ENCODE assay signal across 9 mouse cellular contexts in genomic region chr17:56988921-56989430, GRCm38 (mm10). TPM values are rescaled to one million over a fixed set of nuclear protein-coding genes. Genes with fewer than 3 reads are reported as not detected.
A peak's percentile ranks its signal among the peaks of the same experiment; 100 is the strongest.
DNase-seq lines count a peak whose midpoint lies in the region; ATAC-seq and TF ChIP-seq lines count a peak whose summit lies in the region.
"Had no signal": no experiment of that assay in that cellular context is flagged by ENCODE, and none has a peak within 500 bp of the region (broad histone marks: within the 10 kb centered on the region; RNA-seq: fewer than 3 reads in every experiment).

No protein-coding gene starts in this region.

- H3K9ac ChIP-seq in heart, adult 2 months (ENCODE audit: low read depth, low read length), result no peak overlapping the region
- H3K9ac ChIP-seq in forebrain, embryonic 16.5 days (replicated peaks; ENCODE audit: low read depth, low read length), result peak overlapping the region; percentile 85
- peak overlapping the region; percentile 68 for H3K9ac ChIP-seq in liver, embryonic 14.5 days (replicated peaks)

- H3K4me3 ChIP-seq in heart, adult 2 months, result no peak overlapping the region
- peak overlapping the region; percentile 69 for H3K4me3 ChIP-seq in forebrain, embryonic 16.5 days (replicated peaks; ENCODE audit: low read length)
- H3K4me3 ChIP-seq in liver, embryonic 14.5 days (ENCODE audit: insufficient read depth in 1 of 2, low read depth in 2 of 2, low read length in 2 of 2), result peak overlapping the region in 1 of 2 experiments; percentile 74; a peak in 2 of 4 replicates

- 72% methylated on average over 7 of the region's 7 CpGs for WGBS in heart, adult 2 months
- 70% methylated on average over 7 of the region's 7 CpGs for WGBS in forebrain, embryonic 16.5 days
- WGBS in liver, embryonic 14.5 days (ENCODE audit: insufficient replicate concordance), result 67% methylated on average over 7 of the region's 7 CpGs

- H3K4me2 ChIP-seq in forebrain, embryonic 16.5 days (ENCODE audit: low read length), result peak overlapping the region; percentile 90
- H3K4me2 ChIP-seq in liver, embryonic 14.5 days (ENCODE audit: low read depth), result peak overlapping the region; percentile 94

- TF ChIP-seq CTCF in heart, adult 2 months (IDR thresholded peaks at IDR 0.05), result peak; percentile 33
- TF ChIP-seq CTCF in liver, embryonic 14.5 days (IDR thresholded peaks at IDR 0.05; ENCODE audit: low read depth), result peak; percentile 23; the same call in 1 of the 2 replicates

- TF ChIP-seq EP300 in heart, adult 2 months (IDR thresholded peaks at IDR 0.05; ENCODE audit: insufficient read depth, low read depth, low read length), result no peak
- no peak for TF ChIP-seq EP300 in liver, embryonic 14.5 days (IDR thresholded peaks at IDR 0.05; ENCODE audit: low read depth)

- H3K27ac ChIP-seq in heart, adult 2 months, result no peak overlapping the region; the same call in 1 of the 2 replicates
- H3K27ac ChIP-seq in forebrain, embryonic 16.5 days (ENCODE audit: low read length), result peak overlapping the region; percentile 73; the same call in 1 of the 2 replicates
- H3K27ac ChIP-seq in liver, embryonic 14.5 days, result no peak overlapping the region

- intact Hi-C loops in heart, adult 2 months (cut with DNase I), result no loop called here
- intact Hi-C loops in heart, postnatal 10 days (cut with DNase I), result loop anchor here (5.0 kb wide), 1 partner anchor 57 kb away; no protein-coding TSS in a partner anchor
- intact Hi-C loops in left cerebral cortex, postnatal 10 days (cut with DNase I), result loop anchor here (5.0 kb wide), 1 partner anchor 92 kb away; no protein-coding TSS in a partner anchor
- intact Hi-C loops in left cerebral cortex, postnatal 25 days (cut with DNase I), result loop anchor here (2.0 to 5.0 kb wide), 2 partner anchors 54 to 182 kb away; partner anchors contain the start of gene Mllt1

- H3K79me2 ChIP-seq in heart, adult 2 months (replicated peaks; ENCODE audit: control insufficient read depth, insufficient read depth, low read length), result 0 out of 2 replicates have a peak, but pooled peaks cover 3% of the 10 kb centered on the region

- no peaks in the 10 kb centered on the region for H3K9me3 ChIP-seq in forebrain, embryonic 16.5 days (ENCODE audit: control insufficient read depth, low read length)
- no peaks in the 10 kb centered on the region for H3K9me3 ChIP-seq in liver, embryonic 14.5 days (ENCODE audit: control insufficient read depth, low read length)

- H3K27me3 ChIP-seq in heart, adult 2 months (ENCODE audit: control insufficient read depth, insufficient read depth, low read length), result no peaks in the 10 kb centered on the region
- no peaks in the 10 kb centered on the region for H3K27me3 ChIP-seq in forebrain, embryonic 16.5 days (replicated peaks; ENCODE audit: control insufficient read depth, insufficient read depth, low read length)
- H3K27me3 ChIP-seq in liver, embryonic 14.5 days (ENCODE audit: control insufficient read depth, insufficient read depth, low read length), result no peaks in the 10 kb centered on the region

- H3K36me3 ChIP-seq in heart, adult 2 months (ENCODE audit: control insufficient read depth, insufficient read depth, low read length), result no peaks in the 10 kb centered on the region
- peaks cover 8% of the 10 kb centered on the region; the same call in 1 of the 2 replicates for H3K36me3 ChIP-seq in forebrain, embryonic 16.5 days (ENCODE audit: control insufficient read depth, insufficient read depth)
- H3K36me3 ChIP-seq in liver, embryonic 14.5 days (replicated peaks; ENCODE audit: control insufficient read depth, insufficient read depth, low read depth), result peaks cover 5% of the 10 kb centered on the region

- TF ChIP-seq POLR2A in heart, adult 2 months (IDR thresholded peaks at IDR 0.05; ENCODE audit: insufficient read depth, low read depth, low read length), result no peak

- no peak for ATAC-seq in forebrain, embryonic 16.5 days
- no peak for ATAC-seq in liver, embryonic 14.5 days (ENCODE audit: insufficient read depth)

- DNase-seq in heart, adult 2 months, result peak in 1 of 2 experiments; percentile 13
- DNase-seq in heart, postnatal 10 days, result no peak
- DNase-seq in A20 (ENCODE audit: low read depth, low spot score), result peak; percentile 26
- DNase-seq in liver, embryonic 14.5 days (ENCODE audit: low read depth in 3 of 3, low spot score in 3 of 3), result no peak
- DNase-seq in frontal cortex, postnatal 14 days (ENCODE audit: low spot score in 2 of 2), result no peak
- DNase-seq in left cerebral cortex, postnatal 10 days (ENCODE audit: extremely low spot score in 1 of 2, low spot score in 2 of 2), result no peak
- no peak for DNase-seq in left cerebral cortex, postnatal 25 days (ENCODE audit: low spot score in 2 of 2)

- H3K4me1 ChIP-seq in heart, adult 2 months (ENCODE audit: control insufficient read depth, insufficient read depth, low read length), result peaks cover 3% of the 10 kb centered on the region
- peaks cover 13% of the 10 kb centered on the region for H3K4me1 ChIP-seq in forebrain, embryonic 16.5 days (replicated peaks; ENCODE audit: control insufficient read depth, insufficient read depth, low read length)
- H3K4me1 ChIP-seq in liver, embryonic 14.5 days (replicated peaks; ENCODE audit: control insufficient read depth in 2 of 2, insufficient read depth in 2 of 2, low read length in 1 of 2), result peaks cover 5 to 6% of the 10 kb centered on the region in 2 experiments; a peak in 3 of 4 replicates

RNA-seq across cellular contexts. Expression of gene Clpp, which starts 1.1 kb away (rescaled TPM):
- 10 to 100 TPM; 72.1 to 84.9 TPM for total RNA-seq in heart, adult 2 months (2021)
- polyA plus RNA-seq in heart, adult 2 months (2012; rRNA removed), result 150 and 155 TPM in 2 replicates
- total RNA-seq in heart, postnatal 10 days (2021), result 10 to 100 TPM; 60.1 to 60.6 TPM
- 153 and 178 TPM in 2 replicates for polyA plus RNA-seq in forebrain, embryonic 16.5 days (2015; fragmentation: Nextera tagmentation; extraction: Ambion mirVana)
- polyA plus RNA-seq in liver, embryonic 14.5 days (2012; rRNA removed), result 63.9 and 71.2 TPM in 2 replicates
- 79.3 and 81.0 TPM in 2 replicates for polyA plus RNA-seq in liver, embryonic 14.5 days (2014; fragmentation: Nextera tagmentation; extraction: Ambion mirVana)
- total RNA-seq in left cerebral cortex, postnatal 10 days (2021), result 10 to 100 TPM; 51.0 to 52.6 TPM
- total RNA-seq in left cerebral cortex, postnatal 25 days (2021), result 10 to 100 TPM; 56.1 to 67.9 TPM

RNA-seq across cellular contexts. Expression of gene Acer1, which starts 7.0 kb away (rescaled TPM):
- total RNA-seq in heart, adult 2 months (2021), result not detected
- polyA plus RNA-seq in heart, adult 2 months (2012; rRNA removed), result not detected in 2 replicates
- total RNA-seq in heart, postnatal 10 days (2021), result not detected
- polyA plus RNA-seq in forebrain, embryonic 16.5 days (2015; fragmentation: Nextera tagmentation; extraction: Ambion mirVana), result not detected in 2 replicates
- polyA plus RNA-seq in liver, embryonic 14.5 days (2012; rRNA removed), result not detected in 2 replicates
- polyA plus RNA-seq in liver, embryonic 14.5 days (2014; fragmentation: Nextera tagmentation; extraction: Ambion mirVana), result not detected in 2 replicates
- not detected for total RNA-seq in left cerebral cortex, postnatal 10 days (2021)
- not detected for total RNA-seq in left cerebral cortex, postnatal 25 days (2021)
- total RNA-seq: common myeloid progenitor, adult 5-6 weeks had no signal

RNA-seq across cellular contexts. Expression of gene Alkbh7, which starts 8.2 kb away (rescaled TPM):
- total RNA-seq in heart, adult 2 months (2021), result 10 to 100 TPM; 65.3 to 72.8 TPM
- polyA plus RNA-seq in heart, adult 2 months (2012; rRNA removed), result 74.5 and 90.8 TPM in 2 replicates
- total RNA-seq in heart, postnatal 10 days (2021), result 10 to 100 TPM; 46.7 to 50.4 TPM
- 40.1 and 45.8 TPM in 2 replicates for polyA plus RNA-seq in forebrain, embryonic 16.5 days (2015; fragmentation: Nextera tagmentation; extraction: Ambion mirVana)
- polyA plus RNA-seq in liver, embryonic 14.5 days (2012; rRNA removed), result 12.0 and 12.1 TPM in 2 replicates
- polyA plus RNA-seq in liver, embryonic 14.5 days (2014; fragmentation: Nextera tagmentation; extraction: Ambion mirVana), result 15.4 and 19.4 TPM in 2 replicates
- 10 to 100 TPM; 25.7 to 30.4 TPM for total RNA-seq in left cerebral cortex, postnatal 10 days (2021)
- 10 to 100 TPM; 23.1 to 23.7 TPM for total RNA-seq in left cerebral cortex, postnatal 25 days (2021)

RNA-seq across cellular contexts. Expression of gene Pspn, which starts 10.8 kb away (rescaled TPM):
- total RNA-seq in heart, adult 2 months (2021), result not detected
- not detected in 2 replicates for polyA plus RNA-seq in heart, adult 2 months (2012; rRNA removed)
- not detected for total RNA-seq in heart, postnatal 10 days (2021)
- polyA plus RNA-seq in forebrain, embryonic 16.5 days (2015; fragmentation: Nextera tagmentation; extraction: Ambion mirVana), result 0.60 and 1.0 TPM in 2 replicates
- polyA plus RNA-seq in liver, embryonic 14.5 days (2012; rRNA removed), result not detected in 2 replicates
- polyA plus RNA-seq in liver, embryonic 14.5 days (2014; fragmentation: Nextera tagmentation; extraction: Ambion mirVana), result not detected in 2 replicates
- total RNA-seq in left cerebral cortex, postnatal 10 days (2021), result not detected
- total RNA-seq in left cerebral cortex, postnatal 25 days (2021), result not detected
- total RNA-seq: common myeloid progenitor, adult 5-6 weeks had no signal

RNA-seq across cellular contexts. Expression of gene Gtf2f1, which starts 22.1 kb away (rescaled TPM):
- total RNA-seq in heart, adult 2 months (2021), result 10 to 100 TPM; 20.7 TPM
- polyA plus RNA-seq in heart, adult 2 months (2012; rRNA removed), result 12.3 and 14.3 TPM in 2 replicates
- 10 to 100 TPM; 29.0 to 30.0 TPM for total RNA-seq in heart, postnatal 10 days (2021)
- polyA plus RNA-seq in forebrain, embryonic 16.5 days (2015; fragmentation: Nextera tagmentation; extraction: Ambion mirVana), result 84.3 and 90.1 TPM in 2 replicates
- polyA plus RNA-seq in liver, embryonic 14.5 days (2012; rRNA removed), result 31.6 and 56.5 TPM in 2 replicates
- 47.3 and 51.3 TPM in 2 replicates for polyA plus RNA-seq in liver, embryonic 14.5 days (2014; fragmentation: Nextera tagmentation; extraction: Ambion mirVana)
- total RNA-seq in left cerebral cortex, postnatal 10 days (2021), result 10 to 100 TPM; 47.2 to 51.3 TPM
- 10 to 100 TPM; 53.7 to 58.9 TPM for total RNA-seq in left cerebral cortex, postnatal 25 days (2021)
